Mouse (Mus musculus): ENCODE data around the gene Cnr2. TPM values are rescaled to one million over a fixed set of nuclear protein-coding genes. Genes with fewer than 3 reads are reported as not detected.

Cnr2 gene
- polyA plus RNA-seq, 1 experiment from 2014 or later = not detected

GRCm38 (mm10) chr4:135922190-135922589 is 27.0 kb downstream of the Cnr2 start:
- Histone ChIP-seq H3K4me1 (replicated peaks; ENCODE audit: control insufficient read depth, insufficient read depth, low read length) (peaks cover 11% of the 10 kb centered on the region), H3K27ac (ENCODE audit: low read length) (no peak overlapping the region), H3K9ac (replicated peaks; ENCODE audit: low read depth, low read length) (no peak overlapping the region), H3K4me2 (ENCODE audit: low read length) (peak overlapping the region; percentile 89), H3K4me3 (replicated peaks; ENCODE audit: low read length) (no peak overlapping the region), H3K27me3 (replicated peaks; ENCODE audit: control insufficient read depth, insufficient read depth, low read length) (no peaks in the 10 kb centered on the region), H3K9me3 (ENCODE audit: control insufficient read depth, low read length) (no peaks in the 10 kb centered on the region), H3K36me3 (ENCODE audit: control insufficient read depth, insufficient read depth) (no peaks in the 10 kb centered on the region; the same call in 1 of the 2 replicates)
- ATAC-seq = no peak
- WGBS = 94% methylated on average over 1 of the region's 1 CpGs

- Histone ChIP-seq H3K27me3 (replicated peaks; ENCODE audit: control insufficient read depth, insufficient read depth, low read length) (no peaks in the 10 kb centered on the region), H3K9me3 (ENCODE audit: control insufficient read depth, low read length) (no peaks in the 10 kb centered on the region), H3K4me2 (ENCODE audit: low read length) (no peak overlapping the region), H3K4me1 (replicated peaks; ENCODE audit: control insufficient read depth, insufficient read depth, low read length) (peaks cover 11% of the 10 kb centered on the region), H3K4me3 (replicated peaks; ENCODE audit: low read length) (no peak overlapping the region), H3K27ac (ENCODE audit: low read length) (no peak overlapping the region), H3K9ac (replicated peaks; ENCODE audit: low read depth, low read length) (no peak overlapping the region), H3K36me3 (ENCODE audit: control insufficient read depth, insufficient read depth) (no peaks in the 10 kb centered on the region; the same call in 1 of the 2 replicates)
- WGBS = 87% methylated on average over 2 of the region's 2 CpGs
- ATAC-seq = no peak
These were observed 29.2 kb downstream of the Cnr2 start for GRCm38 (mm10) chr4:135924418-135924817.

DNA sequence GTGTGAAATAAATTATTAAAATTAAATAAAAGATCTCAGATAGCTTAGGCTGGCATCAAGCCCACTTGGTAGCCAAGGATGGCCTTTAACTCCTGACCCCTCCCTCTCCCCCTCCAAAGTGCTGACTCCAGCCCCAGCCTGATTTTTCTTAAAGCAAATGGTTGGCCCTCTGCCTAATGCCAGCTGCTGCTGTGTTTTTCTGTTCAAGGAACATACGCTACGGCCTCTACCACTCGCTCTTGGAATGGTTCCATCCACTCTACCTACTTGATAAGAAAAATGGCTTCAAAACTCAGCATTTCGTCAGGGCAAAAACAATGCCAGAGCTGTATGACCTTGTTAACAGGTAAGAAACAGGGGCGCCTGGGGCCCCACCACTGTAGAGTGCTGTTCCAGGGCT is 30.1 kb downstream of the Cnr2 start:
- no peak overlapping the region for H3K4me3 ChIP-seq (replicated peaks; ENCODE audit: low read length)
- no peaks in the 10 kb centered on the region; the same call in 1 of the 2 replicates for H3K36me3 ChIP-seq (ENCODE audit: control insufficient read depth, insufficient read depth)
- no peaks in the 10 kb centered on the region for H3K27me3 ChIP-seq (replicated peaks; ENCODE audit: control insufficient read depth, insufficient read depth, low read length)
- H3K4me2 ChIP-seq (ENCODE audit: low read length) = no peak overlapping the region
- no peaks in the 10 kb centered on the region for H3K9me3 ChIP-seq (ENCODE audit: control insufficient read depth, low read length)
- ATAC-seq = no peak
- H3K9ac ChIP-seq (replicated peaks; ENCODE audit: low read depth, low read length) = no peak overlapping the region
- WGBS = 69% methylated on average over 5 of the region's 5 CpGs
- peaks cover 11% of the 10 kb centered on the region for H3K4me1 ChIP-seq (replicated peaks; ENCODE audit: control insufficient read depth, insufficient read depth, low read length)
- no peak overlapping the region for H3K27ac ChIP-seq (ENCODE audit: low read length)

DNA sequence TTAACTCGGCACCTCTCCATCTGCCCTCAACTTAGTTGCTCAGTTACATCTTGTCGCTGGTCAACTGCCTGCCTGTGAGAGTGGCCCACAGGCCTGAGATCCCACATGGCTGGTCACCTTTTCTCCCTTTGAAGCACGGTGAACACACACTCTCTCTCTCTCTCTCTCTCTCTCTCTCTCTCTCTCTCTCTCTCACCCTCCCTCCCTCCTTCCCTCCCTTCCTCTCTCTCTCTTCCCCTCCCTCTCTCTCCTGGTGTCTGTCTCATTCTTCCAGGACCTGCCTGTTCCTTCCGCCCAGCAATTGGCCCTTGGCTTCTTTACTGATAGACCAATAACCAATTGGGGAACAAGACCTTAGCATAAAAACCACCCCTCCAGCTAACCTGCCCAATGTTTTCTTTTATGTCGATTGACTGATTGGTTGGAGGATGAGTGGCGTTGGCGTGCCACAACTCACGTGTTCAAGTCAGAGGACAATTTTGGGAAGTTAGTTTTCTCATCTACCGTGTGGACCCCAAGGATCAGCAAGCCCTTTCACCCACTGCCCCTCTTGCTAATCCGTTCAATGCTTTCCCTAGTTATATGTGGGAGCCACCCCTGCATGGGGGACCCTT is 31.1 kb downstream of the Cnr2 start:
- Histone ChIP-seq H3K9me3 (ENCODE audit: control insufficient read depth, low read length) (no peaks in the 10 kb centered on the region), H3K36me3 (ENCODE audit: control insufficient read depth, insufficient read depth) (no peaks in the 10 kb centered on the region; the same call in 1 of the 2 replicates), H3K27me3 (replicated peaks; ENCODE audit: control insufficient read depth, insufficient read depth, low read length) (no peaks in the 10 kb centered on the region), H3K4me1 (replicated peaks; ENCODE audit: control insufficient read depth, insufficient read depth, low read length) (peaks cover 11% of the 10 kb centered on the region), H3K9ac (replicated peaks; ENCODE audit: low read depth, low read length) (no peak overlapping the region), H3K27ac (ENCODE audit: low read length) (no peak overlapping the region), H3K4me3 (replicated peaks; ENCODE audit: low read length) (no peak overlapping the region), H3K4me2 (ENCODE audit: low read length) (no peak overlapping the region)
- no peak for ATAC-seq
- 91% methylated on average over 10 of the region's 10 CpGs for WGBS

DNA sequence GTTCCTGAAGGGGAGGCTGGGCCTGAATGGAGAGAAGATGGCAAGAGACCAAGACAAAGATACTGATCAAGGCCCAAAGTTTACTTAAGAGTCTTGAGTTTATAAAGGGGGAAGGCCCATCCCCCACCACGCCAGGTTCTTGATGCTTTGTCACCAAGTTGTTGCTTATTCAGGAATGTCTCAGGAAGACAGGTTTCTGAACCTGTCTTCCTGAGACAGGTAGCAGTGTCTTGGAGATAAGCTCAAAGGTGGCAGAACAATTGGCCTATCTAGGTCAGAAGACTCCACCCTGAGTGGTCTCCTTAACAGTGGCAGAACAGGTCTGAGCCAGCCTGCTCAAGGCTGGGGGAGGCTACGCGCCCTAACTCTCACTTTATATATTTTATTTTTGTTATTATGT is 31.7 kb downstream of the Cnr2 start:
- H3K9ac ChIP-seq (replicated peaks; ENCODE audit: low read depth, low read length) = no peak overlapping the region
- H3K9me3 ChIP-seq (ENCODE audit: control insufficient read depth, low read length) = no peaks in the 10 kb centered on the region
- H3K27me3 ChIP-seq (replicated peaks; ENCODE audit: control insufficient read depth, insufficient read depth, low read length) = no peaks in the 10 kb centered on the region
- no peak overlapping the region for H3K4me3 ChIP-seq (replicated peaks; ENCODE audit: low read length)
- ATAC-seq = no peak
- 97% methylated on average over 3 of the region's 3 CpGs for WGBS
- no peak overlapping the region for H3K4me2 ChIP-seq (ENCODE audit: low read length)
- H3K27ac ChIP-seq (ENCODE audit: low read length) = no peak overlapping the region
- no peaks in the 10 kb centered on the region; the same call in 1 of the 2 replicates for H3K36me3 ChIP-seq (ENCODE audit: control insufficient read depth, insufficient read depth)
- H3K4me1 ChIP-seq (replicated peaks; ENCODE audit: control insufficient read depth, insufficient read depth, low read length) = peaks cover 5% of the 10 kb centered on the region

GRCm38 (mm10) chr4:135928376-135928775 is 33.2 kb downstream of the Cnr2 start:
- 79% methylated on average over 9 of the region's 9 CpGs for WGBS
- no peak for ATAC-seq
- H3K27ac ChIP-seq (ENCODE audit: low read length) = no peak overlapping the region
- H3K4me2 ChIP-seq (ENCODE audit: low read length) = no peak overlapping the region
- no peak overlapping the region for H3K4me3 ChIP-seq (replicated peaks; ENCODE audit: low read length)
- H3K9ac ChIP-seq (replicated peaks; ENCODE audit: low read depth, low read length) = no peak overlapping the region
- H3K27me3 ChIP-seq (replicated peaks; ENCODE audit: control insufficient read depth, insufficient read depth, low read length) = no peaks in the 10 kb centered on the region
- peaks cover 3% of the 10 kb centered on the region; the same call in 1 of the 2 replicates for H3K4me1 ChIP-seq (replicated peaks; ENCODE audit: control insufficient read depth, insufficient read depth, low read length)
- H3K36me3 ChIP-seq (ENCODE audit: control insufficient read depth, insufficient read depth) = no peaks in the 10 kb centered on the region; the same call in 1 of the 2 replicates
- no peaks in the 10 kb centered on the region for H3K9me3 ChIP-seq (ENCODE audit: control insufficient read depth, low read length)

- no peaks in the 10 kb centered on the region; the same call in 1 of the 2 replicates for H3K36me3 ChIP-seq (ENCODE audit: control insufficient read depth, insufficient read depth)
- no peak for ATAC-seq
- WGBS = 85% methylated on average over 5 of the region's 5 CpGs
These were observed 34.2 kb downstream of the Cnr2 start for GRCm38 (mm10) chr4:135929405-135929804.

GRCm38 (mm10) chr4:135929828-135930227 is 34.6 kb downstream of the Cnr2 start:
- H3K4me3 ChIP-seq (replicated peaks; ENCODE audit: low read length) = no peak overlapping the region
- H3K36me3 ChIP-seq (ENCODE audit: control insufficient read depth, insufficient read depth) = no peaks in the 10 kb centered on the region; the same call in 1 of the 2 replicates

More at GRCm38 (mm10) chr4:135929405-135929804, 34.2 kb downstream of the Cnr2 start:
- no peak overlapping the region for H3K4me3 ChIP-seq (replicated peaks; ENCODE audit: low read length)
- no peaks in the 10 kb centered on the region for H3K27me3 ChIP-seq (replicated peaks; ENCODE audit: control insufficient read depth, insufficient read depth, low read length)
- no peaks in the 10 kb centered on the region for H3K9me3 ChIP-seq (ENCODE audit: control insufficient read depth, low read length)
- no peak overlapping the region for H3K4me2 ChIP-seq (ENCODE audit: low read length)
- H3K27ac ChIP-seq (ENCODE audit: low read length) = no peak overlapping the region
- H3K4me1 ChIP-seq (replicated peaks; ENCODE audit: control insufficient read depth, insufficient read depth, low read length) = peaks cover 3% of the 10 kb centered on the region; the same call in 1 of the 2 replicates
- H3K9ac ChIP-seq (replicated peaks; ENCODE audit: low read depth, low read length) = no peak overlapping the region

GRCm38 (mm10) chr4:135930239-135930638 is 35.0 kb downstream of the Cnr2 start:
- H3K9me3 ChIP-seq (ENCODE audit: control insufficient read depth, low read length) = no peaks in the 10 kb centered on the region
- no peak overlapping the region for H3K4me2 ChIP-seq (ENCODE audit: low read length)
- WGBS = 96% methylated on average over 8 of the region's 8 CpGs
- H3K4me3 ChIP-seq (replicated peaks; ENCODE audit: low read length) = no peak overlapping the region
- no peaks in the 10 kb centered on the region for H3K27me3 ChIP-seq (replicated peaks; ENCODE audit: control insufficient read depth, insufficient read depth, low read length)
- ATAC-seq = no peak
- H3K4me1 ChIP-seq (replicated peaks; ENCODE audit: control insufficient read depth, insufficient read depth, low read length) = peaks cover 3% of the 10 kb centered on the region; the same call in 1 of the 2 replicates
- no peak overlapping the region for H3K27ac ChIP-seq (ENCODE audit: low read length)
- H3K9ac ChIP-seq (replicated peaks; ENCODE audit: low read depth, low read length) = no peak overlapping the region
- H3K36me3 ChIP-seq (ENCODE audit: control insufficient read depth, insufficient read depth) = no peaks in the 10 kb centered on the region; the same call in 1 of the 2 replicates

More at GRCm38 (mm10) chr4:135929828-135930227, 34.6 kb downstream of the Cnr2 start:
- H3K4me1 ChIP-seq (replicated peaks; ENCODE audit: control insufficient read depth, insufficient read depth, low read length) = peaks cover 3% of the 10 kb centered on the region; the same call in 1 of the 2 replicates
- H3K9me3 ChIP-seq (ENCODE audit: control insufficient read depth, low read length) = no peaks in the 10 kb centered on the region
- no peak overlapping the region for H3K4me2 ChIP-seq (ENCODE audit: low read length)
- no peak overlapping the region for H3K9ac ChIP-seq (replicated peaks; ENCODE audit: low read depth, low read length)
- no peaks in the 10 kb centered on the region for H3K27me3 ChIP-seq (replicated peaks; ENCODE audit: control insufficient read depth, insufficient read depth, low read length)
- no peak overlapping the region for H3K27ac ChIP-seq (ENCODE audit: low read length)
- no peak for ATAC-seq
- WGBS = 89% methylated on average over 9 of the region's 9 CpGs

Measured in forebrain, embryonic 16.5 days (tissue).